Mouse (Mus musculus) olfactory bulb, adult 2 months (tissue): Measurements from ENCODE around the gene Parp14.
"Not testable (repeated sequence)": the region's sequence is repeated elsewhere in the genome, so short reads cannot be mapped to it uniquely, and the experiment has no call there.

Source experiments
- CTCF ChIP-seq: fragments of 200-500 bp; IDR thresholded peaks from 2 replicates; pipeline ENCODE4 v1.5.1; 2012; ENCODE audit warnings: low read depth, mild to moderate bottlenecking, low read length, moderate library complexity; ENCODE audit not compliant: insufficient read depth
- POLR2A ChIP-seq: fragments of 200-500 bp; IDR thresholded peaks from 2 replicates; pipeline ENCODE4 v1.6.1; 2012; ENCODE audit warnings: mild to moderate bottlenecking, low read depth, low read length, moderate library complexity; ENCODE audit not compliant: insufficient read depth

- TF ChIP-seq CTCF, POLR2A: not testable (repeated sequence)
Observed at GRCm38 (mm10) chr16:35891603-35892002, 20.3 kb upstream of the Parp14 start.
